Mouse (Mus musculus) kidney, embryonic 15.5 days (tissue): ENCODE data around the gene Rabgef1. TPM values are rescaled to one million over a fixed set of nuclear protein-coding genes. Genes with fewer than 3 reads are reported as not detected.

Experiments
- ATAC-seq: fragments of 200-750 bp; cut with Nextera tagmentation; replicated peaks from 2 replicates; pipeline ENCODE4 v1.8.0; 2017; ENCODE audit warnings: moderate TSS enrichment; ENCODE audit not compliant: low FRiP score
- H3K27ac ChIP-seq: fragments of 300-500 bp; sonication (generic); 2 replicates; pipeline ENCODE4 v1.5.1; 2015; ENCODE audit warnings: mild to moderate bottlenecking, inconsistent platforms
- H3K27me3 ChIP-seq: fragments of 300-500 bp; sonication (generic); 2 replicates; pipeline ENCODE4 v1.6.1; 2015; ENCODE audit warnings: inconsistent platforms
- H3K36me3 ChIP-seq: fragments of 300-500 bp; sonication (generic); 2 replicates; pipeline ENCODE4 v1.6.1; 2015; ENCODE audit warnings: inconsistent platforms
- H3K4me1 ChIP-seq: fragments of 300-500 bp; sonication (generic); 2 replicates; pipeline ENCODE4 v1.6.1; 2015; ENCODE audit warnings: inconsistent platforms
- H3K4me2 ChIP-seq: fragments of 300-500 bp; sonication (generic); 2 replicates; pipeline ENCODE4 v1.6.1; 2015; ENCODE audit warnings: moderate library complexity, mild to moderate bottlenecking, inconsistent platforms
- H3K4me3 ChIP-seq: fragments of 300-500 bp; sonication (generic); replicated peaks from 2 replicates; pipeline ENCODE4 v1.5.1; 2015; ENCODE audit warnings: mild to moderate bottlenecking, inconsistent platforms
- H3K9ac ChIP-seq: fragments of 300-500 bp; sonication (generic); 2 replicates; pipeline ENCODE4 v1.6.1; 2015; ENCODE audit warnings: mild to moderate bottlenecking, inconsistent platforms
- H3K9me3 ChIP-seq: fragments of 300-500 bp; sonication (generic); replicated peaks from 2 replicates; pipeline ENCODE4 v1.6.1; 2016; ENCODE audit warnings: inconsistent platforms
- WGBS: fragments of 180-500 bp; shearing (Covaris S2); methylation state at CpG from one replicate; pipeline ENCODE4 v1.1.7; 2015; ENCODE audit warnings: mixed read lengths; 5-methylcytosine and 5-hydroxymethylcytosine counted together
- polyA plus RNA-seq: library from polyadenylated mRNA; unstranded; fragments of >200 nt; fragmentation: Nextera tagmentation; extraction: Ambion mirVana; gene quantifications from 2 replicates; pipeline ENCODE4 v1.2.1, GENCODE M21; 2015

The Rabgef1 gene
- polyA plus RNA-seq, 1 experiment from 2014 or later: 32.1 TPM

GRCm38 (mm10) chr5:130196307-130196706 lies 24.7 kb downstream of the Rabgef1 start:
- peaks cover 77% of the 10 kb centered on the region for H3K36me3 ChIP-seq
- no peak overlapping the region for H3K9ac ChIP-seq
- no peak overlapping the region for H3K4me3 ChIP-seq
- peaks cover 8% of the 10 kb centered on the region; the same call in 1 of the 2 replicates for H3K4me1 ChIP-seq
- H3K27ac ChIP-seq: peak overlapping the region; percentile 42
- H3K9me3 ChIP-seq: no peaks in the 10 kb centered on the region
- no peaks in the 10 kb centered on the region for H3K27me3 ChIP-seq
- peak; percentile 65; the same call in 1 of the 2 replicates for ATAC-seq
- H3K4me2 ChIP-seq: no peak overlapping the region
- 62% methylated on average over 1 of the region's 1 CpGs for WGBS

GRCm38 (mm10) chr5:130197454-130197853 lies 25.9 kb downstream of the Rabgef1 start:
- Histone ChIP-seq H3K9ac (no peak overlapping the region), H3K9me3 (no peaks in the 10 kb centered on the region), H3K4me3 (no peak overlapping the region), H3K27ac (peak overlapping the region; percentile 37; the same call in 1 of the 2 replicates), H3K27me3 (no peaks in the 10 kb centered on the region), H3K36me3 (peaks cover 74% of the 10 kb centered on the region), H3K4me2 (no peak overlapping the region), H3K4me1 (peaks cover 8% of the 10 kb centered on the region; the same call in 1 of the 2 replicates)
- ATAC-seq: no peak
- WGBS: 60% methylated on average over 3 of the region's 3 CpGs

GRCm38 (mm10) chr5:130197981-130198380 lies 26.4 kb downstream of the Rabgef1 start:
- no peak overlapping the region for H3K4me2 ChIP-seq
- no peak for ATAC-seq
- no peak overlapping the region for H3K9ac ChIP-seq
- peaks cover 8% of the 10 kb centered on the region; the same call in 1 of the 2 replicates for H3K4me1 ChIP-seq
- H3K9me3 ChIP-seq: no peaks in the 10 kb centered on the region
- peaks cover 76% of the 10 kb centered on the region for H3K36me3 ChIP-seq
- H3K27me3 ChIP-seq: no peaks in the 10 kb centered on the region
- no peak overlapping the region for H3K4me3 ChIP-seq
- H3K27ac ChIP-seq: no peak overlapping the region
- 67% methylated on average over 7 of the region's 7 CpGs for WGBS

- no peaks in the 10 kb centered on the region for H3K27me3 ChIP-seq
- H3K27ac ChIP-seq: peak overlapping the region; percentile 11; the same call in 1 of the 2 replicates
- no peaks in the 10 kb centered on the region for H3K9me3 ChIP-seq
- no peak overlapping the region for H3K4me3 ChIP-seq
- H3K36me3 ChIP-seq: peaks cover 71% of the 10 kb centered on the region
- H3K9ac ChIP-seq: no peak overlapping the region
- no peak overlapping the region for H3K4me2 ChIP-seq
- no peak; the same call in 1 of the 2 replicates for ATAC-seq
- WGBS: 49% methylated on average over 10 of the region's 10 CpGs
- 0 out of 2 replicates have a peak, but pooled peaks cover 3% of the 10 kb centered on the region for H3K4me1 ChIP-seq
Measured at GRCm38 (mm10) chr5:130200233-130201029, 28.8 kb downstream of the Rabgef1 start.

GRCm38 (mm10) chr5:130203948-130204347 lies 32.4 kb downstream of the Rabgef1 start:
- WGBS: 81% methylated on average over 4 of the region's 4 CpGs
- H3K27ac ChIP-seq: no peak overlapping the region
- no peaks in the 10 kb centered on the region for H3K27me3 ChIP-seq
- H3K4me1 ChIP-seq: 0 out of 2 replicates have a peak, but pooled peaks cover 3% of the 10 kb centered on the region
- H3K4me3 ChIP-seq: no peak overlapping the region
- H3K4me2 ChIP-seq: no peak overlapping the region
- no peak for ATAC-seq
- H3K9ac ChIP-seq: no peak overlapping the region
- H3K9me3 ChIP-seq: no peaks in the 10 kb centered on the region
- peaks cover 75% of the 10 kb centered on the region for H3K36me3 ChIP-seq

GRCm38 (mm10) chr5:130204560-130204959 lies 33.0 kb downstream of the Rabgef1 start:
- no peaks in the 10 kb centered on the region for H3K27me3 ChIP-seq
- H3K36me3 ChIP-seq: peaks cover 77% of the 10 kb centered on the region
- no peak for ATAC-seq
- H3K4me3 ChIP-seq: no peak overlapping the region
- no peak overlapping the region for H3K4me2 ChIP-seq
- 71% methylated on average over 6 of the region's 6 CpGs for WGBS
- no peaks in the 10 kb centered on the region for H3K9me3 ChIP-seq
- no peak overlapping the region for H3K27ac ChIP-seq
- H3K4me1 ChIP-seq: 0 out of 2 replicates have a peak, but pooled peaks cover 3% of the 10 kb centered on the region
- H3K9ac ChIP-seq: no peak overlapping the region

GRCm38 (mm10) chr5:130205441-130206023 lies 33.9 kb downstream of the Rabgef1 start:
- Histone ChIP-seq H3K4me2 (no peak overlapping the region), H3K9ac (no peak overlapping the region), H3K9me3 (no peaks in the 10 kb centered on the region), H3K27ac (no peak overlapping the region), H3K4me3 (no peak overlapping the region), H3K4me1 (0 out of 2 replicates have a peak, but pooled peaks cover 2% of the 10 kb centered on the region), H3K27me3 (no peaks in the 10 kb centered on the region), H3K36me3 (peaks cover 80% of the 10 kb centered on the region)
- WGBS: 89% methylated on average over 3 of the region's 3 CpGs
- no peak for ATAC-seq

- WGBS: 94% methylated on average over 4 of the region's 4 CpGs
- Histone ChIP-seq H3K36me3 (peaks cover 86% of the 10 kb centered on the region), H3K4me2 (no peak overlapping the region), H3K27me3 (no peaks in the 10 kb centered on the region), H3K9me3 (no peaks in the 10 kb centered on the region), H3K27ac (no peak overlapping the region), H3K4me1 (no peaks in the 10 kb centered on the region), H3K4me3 (no peak overlapping the region), H3K9ac (no peak overlapping the region)
- no peak for ATAC-seq
Measured at GRCm38 (mm10) chr5:130207299-130207698, 35.7 kb downstream of the Rabgef1 start.

- ATAC-seq: no peak
- Histone ChIP-seq H3K27ac (no peak overlapping the region), H3K4me2 (no peak overlapping the region), H3K27me3 (no peaks in the 10 kb centered on the region), H3K9me3 (no peaks in the 10 kb centered on the region), H3K9ac (no peak overlapping the region), H3K4me3 (no peak overlapping the region), H3K36me3 (peaks cover 68% of the 10 kb centered on the region), H3K4me1 (no peaks in the 10 kb centered on the region)
- 87% methylated on average over 11 of the region's 11 CpGs for WGBS
Measured at GRCm38 (mm10) chr5:130212956-130213355, 41.4 kb downstream of the Rabgef1 start.

- Histone ChIP-seq H3K27me3 (no peaks in the 10 kb centered on the region), H3K4me3 (no peak within 1 kb of the TSS), H3K9me3 (no peaks in the 10 kb centered on the region), H3K4me1 (peaks cover 10% of the 10 kb centered on the region), H3K4me2 (no peak within 1 kb of the TSS), H3K9ac (no peak within 1 kb of the TSS), H3K36me3 (peaks cover 32% of the 10 kb centered on the region), H3K27ac (no peak within 1 kb of the TSS)
- no peak for ATAC-seq
- 85% methylated on average over 7 of the region's 7 CpGs for WGBS
Measured at GRCm38 (mm10) chr5:130216781-130217180, 45.2 kb downstream of the Rabgef1 start, which contains the start of gene Tmem248. Gene Tmem248 (plus strand): TSS chr5:130217081.

GRCm38 (mm10) chr5:130217406-130217805 lies 45.8 kb downstream of the Rabgef1 start:
- no peak for ATAC-seq
- WGBS: 89% methylated on average over 4 of the region's 4 CpGs
- Histone ChIP-seq H3K4me2 (no peak overlapping the region), H3K27ac (no peak overlapping the region), H3K4me1 (peaks cover 10% of the 10 kb centered on the region), H3K9me3 (no peaks in the 10 kb centered on the region), H3K4me3 (no peak overlapping the region), H3K36me3 (peaks cover 26% of the 10 kb centered on the region), H3K9ac (no peak overlapping the region), H3K27me3 (no peaks in the 10 kb centered on the region)

- H3K4me3 ChIP-seq: no peak overlapping the region
- WGBS: 87% methylated on average over 5 of the region's 5 CpGs
- no peak overlapping the region for H3K9ac ChIP-seq
- peaks cover 17% of the 10 kb centered on the region for H3K36me3 ChIP-seq
- H3K27ac ChIP-seq: no peak overlapping the region
- H3K9me3 ChIP-seq: no peaks in the 10 kb centered on the region
- H3K27me3 ChIP-seq: no peaks in the 10 kb centered on the region
- H3K4me2 ChIP-seq: no peak overlapping the region
- ATAC-seq: no peak
- H3K4me1 ChIP-seq: peaks cover 13% of the 10 kb centered on the region
Measured at GRCm38 (mm10) chr5:130218336-130218735, 46.7 kb downstream of the Rabgef1 start.
